Mouse (Mus musculus) lung, postnatal 0 days (tissue): ENCODE data around the gene Ankrd16.

Source experiments
- CTCF ChIP-seq: IDR thresholded peaks from 2 replicates; pipeline ENCODE4 v1.5.1; 2016; ENCODE audit warnings: antibody characterized with exemption, mild to moderate bottlenecking
- EP300 ChIP-seq: IDR thresholded peaks from 2 replicates; pipeline ENCODE4 v1.6.1; 2016; ENCODE audit warnings: antibody characterized with exemption, mild to moderate bottlenecking, control low read depth

DNA sequence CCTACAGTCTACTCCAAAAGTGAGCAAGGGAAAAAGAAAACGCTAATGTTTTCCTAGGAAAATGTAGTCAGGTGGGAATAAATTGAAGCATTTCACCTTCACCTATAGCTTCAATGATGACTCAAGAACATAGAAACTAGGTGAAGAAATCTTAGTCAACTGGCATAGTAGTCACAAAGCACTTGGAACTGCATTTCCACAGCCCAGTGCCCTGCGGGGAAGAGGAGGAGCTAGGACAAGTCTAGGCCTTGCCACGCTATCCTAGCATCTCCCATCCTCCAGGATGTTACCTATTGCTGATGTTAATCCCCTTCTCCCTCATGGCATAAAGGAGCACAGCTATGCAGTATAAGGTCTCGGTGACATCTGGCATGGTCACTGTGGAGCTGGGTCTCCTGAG, 15.1 kb upstream of the Ankrd16 start:
- TF ChIP-seq CTCF, result no peak
- TF ChIP-seq EP300, result no peak
